Mouse (Mus musculus) lung, embryonic 16.5 days (tissue): ENCODE measurements around the gene Irx5. TPM values are rescaled to one million over a fixed set of nuclear protein-coding genes. Genes with fewer than 3 reads are reported as not detected.

Source experiments
- ATAC-seq: fragments of 200-750 bp; cut with Nextera tagmentation; 2 replicates; pipeline ENCODE4 v1.8.0; 2017; ENCODE audit warnings: low read depth, mild to moderate bottlenecking, moderate library complexity
- H3K27ac ChIP-seq: fragments of 300-500 bp; sonication (generic); 2 replicates; pipeline ENCODE4 v1.5.1; 2014; ENCODE audit warnings: mild to moderate bottlenecking, control low read depth, low read length
- H3K27me3 ChIP-seq: fragments of 300-500 bp; sonication (generic); 2 replicates; pipeline ENCODE4 v1.6.1; 2014; ENCODE audit warnings: low read depth, low read length, mixed read lengths; ENCODE audit not compliant: control insufficient read depth, insufficient read depth
- H3K36me3 ChIP-seq: fragments of 300-500 bp; sonication (generic); 2 replicates; pipeline ENCODE4 v1.6.1; 2014; ENCODE audit warnings: low read length; ENCODE audit not compliant: control insufficient read depth, insufficient read depth
- H3K4me1 ChIP-seq: fragments of 300-500 bp; sonication (generic); replicated peaks from 2 replicates; pipeline ENCODE4 v1.6.1; 2014; ENCODE audit warnings: low read length, mixed read lengths; ENCODE audit not compliant: control insufficient read depth, insufficient read depth
- H3K4me2 ChIP-seq: fragments of 300-500 bp; sonication (generic); 2 replicates; pipeline ENCODE4 v1.6.1; 2014; ENCODE audit warnings: low read depth, low read length, control low read depth
- H3K4me3 ChIP-seq: fragments of 300-500 bp; sonication (generic); 2 replicates; pipeline ENCODE4 v1.5.1; 2014; ENCODE audit warnings: mild to moderate bottlenecking, low read length, control low read depth
- H3K9ac ChIP-seq: fragments of 300-500 bp; sonication (generic); 2 replicates; pipeline ENCODE4 v1.6.1; 2014; ENCODE audit warnings: low read length, control low read depth
- H3K9me3 ChIP-seq: fragments of 300-500 bp; sonication (generic); 2 replicates; pipeline ENCODE4 v1.6.1; 2016; ENCODE audit warnings: low read length; ENCODE audit not compliant: control insufficient read depth
- WGBS: fragments of 180-500 bp; shearing (Covaris S2); extraction: QIAGEN DNeasy Blood & Tissue Kit; methylation state at CpG from one replicate; pipeline ENCODE4 v1.1.7; 2014; 5-methylcytosine and 5-hydroxymethylcytosine counted together
- polyA plus RNA-seq: library from polyadenylated mRNA; unstranded; fragments of >200 nt; fragmentation: Nextera tagmentation; extraction: Ambion mirVana; gene quantifications from 2 replicates; pipeline ENCODE4 v1.2.1, GENCODE M21; 2015

Irx5 gene
- polyA plus RNA-seq, 1 experiment from 2014 or later, result 11.9 TPM

- H3K4me3 ChIP-seq, result peak overlapping the region; percentile 75
- peaks cover 13% of the 10 kb centered on the region for H3K4me1 ChIP-seq
- ATAC-seq, result no peak
- peak overlapping the region; percentile 75 for H3K4me2 ChIP-seq
- peaks cover 46% of the 10 kb centered on the region for H3K27me3 ChIP-seq
- WGBS, result under 1% methylated on average over 78 of the region's 80 CpGs
- peak overlapping the region; percentile 97 for H3K27ac ChIP-seq
- H3K36me3 ChIP-seq, result no peaks in the 10 kb centered on the region
- peak overlapping the region; percentile 81 for H3K9ac ChIP-seq
- no peaks in the 10 kb centered on the region for H3K9me3 ChIP-seq
These were observed 945 bp downstream of the Irx5 start for GRCm38 (mm10) chr8:92358141-92358999.

- H3K9me3 ChIP-seq, result no peaks in the 10 kb centered on the region
- H3K4me3 ChIP-seq, result peak overlapping the region; percentile 75
- no peaks in the 10 kb centered on the region for H3K36me3 ChIP-seq
- peak overlapping the region; percentile 52 for H3K4me2 ChIP-seq
- H3K4me1 ChIP-seq, result peaks cover 13% of the 10 kb centered on the region
- H3K27ac ChIP-seq, result peak overlapping the region; percentile 56
- peak overlapping the region; percentile 81 for H3K9ac ChIP-seq
- H3K27me3 ChIP-seq, result peaks cover 44% of the 10 kb centered on the region
- no peak for ATAC-seq
- whole genome bisulfite sequencing, result under 1% methylated on average over 35 of the region's 35 CpGs
These were observed 1.8 kb downstream of the Irx5 start for GRCm38 (mm10) chr8:92359000-92359832.

GRCm38 (mm10) chr8:92359833-92360082 is 2.3 kb downstream of the Irx5 start:
- under 1% methylated on average over 21 of the region's 21 CpGs for WGBS
- ATAC-seq, result no peak
- Histone ChIP-seq H3K27ac (0 out of 2 replicates have a peak overlapping the region, but pooled peaks have one; percentile 8), H3K9me3 (no peaks in the 10 kb centered on the region), H3K4me2 (peak overlapping the region; percentile 52), H3K4me3 (peak overlapping the region; percentile 75), H3K9ac (peak overlapping the region; percentile 81), H3K36me3 (no peaks in the 10 kb centered on the region), H3K4me1 (peaks cover 13% of the 10 kb centered on the region), H3K27me3 (peaks cover 49% of the 10 kb centered on the region)

- no peak for ATAC-seq
- H3K27ac ChIP-seq, result 0 out of 2 replicates have a peak overlapping the region, but pooled peaks have one; percentile 8
- H3K27me3 ChIP-seq, result peaks cover 53% of the 10 kb centered on the region
- 2% methylated on average over 67 of the region's 77 CpGs for WGBS
- H3K36me3 ChIP-seq, result no peaks in the 10 kb centered on the region
- H3K4me2 ChIP-seq, result peak overlapping the region; percentile 52
- H3K4me1 ChIP-seq, result peaks cover 13% of the 10 kb centered on the region
- peak overlapping the region; percentile 81 for H3K9ac ChIP-seq
- H3K9me3 ChIP-seq, result no peaks in the 10 kb centered on the region
- peak overlapping the region; percentile 75 for H3K4me3 ChIP-seq
These were observed 2.8 kb downstream of the Irx5 start for GRCm38 (mm10) chr8:92360083-92360861.

- WGBS, result 6% methylated on average over 25 of the region's 25 CpGs
- Histone ChIP-seq H3K9ac (peak overlapping the region; percentile 66), H3K4me1 (peaks cover 12% of the 10 kb centered on the region), H3K4me3 (peak overlapping the region; percentile 48), H3K36me3 (no peaks in the 10 kb centered on the region), H3K27me3 (peaks cover 53% of the 10 kb centered on the region), H3K4me2 (peak overlapping the region; percentile 48), H3K9me3 (no peaks in the 10 kb centered on the region), H3K27ac (peak overlapping the region; percentile 83)
- ATAC-seq, result peak; percentile 25; the same call in 1 of the 2 replicates
These were observed 4.3 kb downstream of the Irx5 start for GRCm38 (mm10) chr8:92361546-92362351.

GRCm38 (mm10) chr8:92362396-92363115 is 5.1 kb downstream of the Irx5 start:
- no peaks in the 10 kb centered on the region for H3K9me3 ChIP-seq
- H3K4me1 ChIP-seq, result peaks cover 10% of the 10 kb centered on the region
- H3K27ac ChIP-seq, result peak overlapping the region; percentile 83
- H3K9ac ChIP-seq, result peak overlapping the region; percentile 66
- peak overlapping the region; percentile 48 for H3K4me3 ChIP-seq
- peaks cover 57% of the 10 kb centered on the region for H3K27me3 ChIP-seq
- H3K36me3 ChIP-seq, result no peaks in the 10 kb centered on the region
- H3K4me2 ChIP-seq, result peak overlapping the region; percentile 58
- no peak for ATAC-seq
- WGBS, result 5% methylated on average over 15 of the region's 15 CpGs

- Histone ChIP-seq H3K36me3 (no peaks in the 10 kb centered on the region), H3K4me1 (peaks cover 5% of the 10 kb centered on the region; the same call in 1 of the 2 replicates), H3K4me2 (peak overlapping the region; percentile 58), H3K27me3 (peaks cover 59% of the 10 kb centered on the region), H3K4me3 (peak overlapping the region; percentile 41), H3K27ac (peak overlapping the region; percentile 74), H3K9ac (peak overlapping the region; percentile 59), H3K9me3 (no peaks in the 10 kb centered on the region)
- 3% methylated on average over 45 of the region's 45 CpGs for WGBS
- ATAC-seq, result no peak
These were observed 6.1 kb downstream of the Irx5 start for GRCm38 (mm10) chr8:92363217-92364147.
